Mouse (Mus musculus) hematopoietic stem cell, adult 5-6 weeks (primary cell): ENCODE data around the gene Zbtb9. TPM values are rescaled to one million over a fixed set of nuclear protein-coding genes. Genes with fewer than 3 reads are reported as not detected.

Experiments used
- ATAC-seq, 2 experiments: fragments of 125-278 bp in 1 of 2; replicated peaks in 1 of 2; 2 replicates each; pipeline ENCODE4 v1.8.0; 2016 to 2017; ENCODE audit warnings: inconsistent platforms in 2 of 2, mild to moderate bottlenecking in 2 of 2, moderate number of reproducible peaks in 2 of 2, low read depth in 1 of 2, moderate TSS enrichment in 1 of 2; ENCODE audit not compliant: low FRiP score in 2 of 2, poor library complexity in 2 of 2, severe bottlenecking in 2 of 2, insufficient read depth in 1 of 2, low TSS enrichment in 1 of 2
- total RNA-seq: library from RNA; stranded (forward); fragments of 172-1452, 232-1000 nt; gene quantifications from 2 replicates; pipeline ENCODE4 v1.2.3, GENCODE M21; 2017

The Zbtb9 gene
- total RNA-seq, 1 experiment from 2014 or later = 27.8 TPM

- ATAC-seq = no peak
These were observed 22.6 kb downstream of the Zbtb9 start for GRCm38 (mm10) chr17:26995562-26995961.

GRCm38 (mm10) chr17:26997661-26998060 lies 24.7 kb downstream of the Zbtb9 start:
- no peak for ATAC-seq

- ATAC-seq = no peak
These were observed 25.3 kb downstream of the Zbtb9 start for GRCm38 (mm10) chr17:26998283-26998682.

- ATAC-seq = peak; percentile 31 to 43; a peak in 2 of 4 replicates
These were observed 27.0 kb downstream of the Zbtb9 start for GRCm38 (mm10) chr17:26999996-27000395.

GRCm38 (mm10) chr17:27001151-27001550 lies 28.2 kb downstream of the Zbtb9 start:
- 0 out of 4 replicates have a peak, but pooled peaks of 1 of the 2 experiments have one; percentile 29 for ATAC-seq

GRCm38 (mm10) chr17:27001889-27002288 lies 28.9 kb downstream of the Zbtb9 start:
- ATAC-seq = no peak

- ATAC-seq = no peak
These were observed 31.5 kb downstream of the Zbtb9 start for GRCm38 (mm10) chr17:27004431-27004830.

GRCm38 (mm10) chr17:27004903-27005485 lies 32.0 kb downstream of the Zbtb9 start:
- no peak for ATAC-seq

GRCm38 (mm10) chr17:27005644-27006043 lies 32.7 kb downstream of the Zbtb9 start:
- ATAC-seq = peak; percentile 40 to 51

GRCm38 (mm10) chr17:27008277-27008676 lies 35.3 kb downstream of the Zbtb9 start:
- ATAC-seq = no peak

GRCm38 (mm10) chr17:27011167-27011566 lies 38.2 kb downstream of the Zbtb9 start:
- ATAC-seq = no peak

- peak; percentile 89 for ATAC-seq
These were observed 39.2 kb downstream of the Zbtb9 start for GRCm38 (mm10) chr17:27011998-27012672.

GRCm38 (mm10) chr17:27012909-27013308 lies 39.9 kb downstream of the Zbtb9 start:
- no peak for ATAC-seq

GRCm38 (mm10) chr17:27017564-27018499 lies 44.9 kb downstream of the Zbtb9 start:
- ATAC-seq = peak; percentile 72 to 77

GRCm38 (mm10) chr17:27018555-27019196 lies 45.7 kb downstream of the Zbtb9 start:
- ATAC-seq = no peak

GRCm38 (mm10) chr17:27021076-27021475 lies 48.1 kb downstream of the Zbtb9 start:
- no peak for ATAC-seq

- ATAC-seq = no peak
These were observed 48.8 kb downstream of the Zbtb9 start for GRCm38 (mm10) chr17:27021736-27022135.
